Mouse (Mus musculus) adrenal gland, postnatal 10 days (tissue): ENCODE data around the gene Tlx2. TPM values are rescaled to one million over a fixed set of nuclear protein-coding genes. Genes with fewer than 3 reads are reported as not detected.

ENCODE experiments used
- DNase-seq: peaks from one replicate; pipeline ENCODE4 v3.0.0; 2021; ENCODE audit warnings: mixed read lengths
- total RNA-seq, 2 experiments: library from RNA; stranded (reverse); gene quantifications; 2 replicates each; pipeline ENCODE4 v1.2.3; 2021

The Tlx2 gene
- total RNA-seq, 2 experiments from 2014 or later = 11.9 to 14.3 TPM

- no peak for DNase-seq
Observed at GRCm38 (mm10) chr6:83054871-83055431, 15.1 kb downstream of the Tlx2 start, which contains the start of gene Htra2. Gene Htra2 (minus strand): TSS chr6:83055273.

- peak; percentile 98 for DNase-seq
Observed at GRCm38 (mm10) chr6:83054074-83054851, 15.8 kb downstream of the Tlx2 start, which contains the start of gene Aup1. Gene Aup1 (plus strand): TSS chr6:83054521.

- peak; percentile 44 for DNase-seq
Observed at GRCm38 (mm10) chr6:83053136-83053960, 16.7 kb downstream of the Tlx2 start.

- no peak for DNase-seq
Observed at GRCm38 (mm10) chr6:83049367-83049766, 20.7 kb downstream of the Tlx2 start.

GRCm38 (mm10) chr6:83044742-83045141 is 25.4 kb downstream of the Tlx2 start:
- DNase-seq = no peak

- no peak for DNase-seq
Observed at GRCm38 (mm10) chr6:83043993-83044392, 26.1 kb downstream of the Tlx2 start.

- DNase-seq = no peak
Observed at GRCm38 (mm10) chr6:83043561-83043960, 26.5 kb downstream of the Tlx2 start.

- no peak for DNase-seq
Observed at GRCm38 (mm10) chr6:83040601-83041000, 29.5 kb downstream of the Tlx2 start.

GRCm38 (mm10) chr6:83038496-83039012 is 31.5 kb downstream of the Tlx2 start:
- DNase-seq = peak; percentile 96

GRCm38 (mm10) chr6:83037188-83037587 is 32.9 kb downstream of the Tlx2 start:
- DNase-seq = no peak

- no peak for DNase-seq
Observed at GRCm38 (mm10) chr6:83034463-83035055, 35.5 kb downstream of the Tlx2 start.

- peak; percentile 85 for DNase-seq
Observed at GRCm38 (mm10) chr6:83033249-83034185, 36.6 kb downstream of the Tlx2 start, which contains the start of the genes Dok1 and Loxl3. Gene Dok1 (minus strand): TSS chr6:83033471. Gene Loxl3 (plus strand): TSS chr6:83034173.

- DNase-seq = peak; percentile 52
Observed at GRCm38 (mm10) chr6:83032769-83033191, 37.3 kb downstream of the Tlx2 start.

GRCm38 (mm10) chr6:83031921-83032590 is 38.0 kb downstream of the Tlx2 start:
- no peak for DNase-seq

GRCm38 (mm10) chr6:83031111-83031510 is 39.0 kb downstream of the Tlx2 start:
- no peak for DNase-seq

GRCm38 (mm10) chr6:83029777-83030176 is 40.3 kb downstream of the Tlx2 start:
- no peak for DNase-seq

- no peak for DNase-seq
Observed at GRCm38 (mm10) chr6:83027706-83028105, 42.4 kb downstream of the Tlx2 start.

- DNase-seq = no peak
Observed at GRCm38 (mm10) chr6:83027293-83027692, 42.8 kb downstream of the Tlx2 start.

- no peak for DNase-seq
Observed at GRCm38 (mm10) chr6:83025221-83025620, 44.9 kb downstream of the Tlx2 start.

- DNase-seq = no peak
Observed at GRCm38 (mm10) chr6:83024421-83024820, 45.7 kb downstream of the Tlx2 start.
